ENCODE assay signal across 21 mouse cellular contexts in the genomic region with DNA sequence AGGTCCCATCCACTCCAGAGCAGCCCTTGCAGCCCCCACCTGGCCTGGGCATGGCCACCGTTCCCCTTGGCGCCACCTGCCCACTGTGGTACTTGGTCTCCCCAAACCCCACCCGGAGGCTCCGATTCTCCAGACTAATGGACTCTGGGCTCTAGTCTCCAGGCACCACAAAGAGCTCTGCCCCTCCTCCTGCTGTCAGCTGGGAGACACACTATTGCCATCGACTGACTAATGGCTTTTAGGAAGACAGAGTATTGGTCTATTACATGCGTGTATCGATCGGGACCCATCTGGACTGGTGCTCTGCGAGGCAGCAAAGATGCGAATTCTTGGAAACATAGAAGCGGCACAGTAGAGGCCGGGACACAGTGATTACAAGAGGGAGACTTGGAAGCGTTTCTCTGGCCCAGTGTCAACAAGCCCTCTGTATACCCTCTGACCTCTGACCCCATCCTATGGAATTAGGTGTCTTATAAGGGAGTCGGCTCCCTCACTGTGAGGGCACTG. TPM values are rescaled to one million over a fixed set of nuclear protein-coding genes. Genes with fewer than 3 reads are reported as not detected.
DNase-seq lines count a peak whose midpoint lies in the region; ATAC-seq lines count a peak whose summit lies in the region.
"Had no signal": no experiment of that assay in that cellular context is flagged by ENCODE, and none has a peak within 500 bp of the region (broad histone marks: within the 10 kb centered on the region; RNA-seq: fewer than 3 reads in every experiment).

No protein-coding gene starts in this region.

- H3K36me3 ChIP-seq in forebrain, embryonic 12.5 days (replicated peaks), result no peaks in the 10 kb centered on the region
- no peaks in the 10 kb centered on the region for H3K36me3 ChIP-seq in forebrain, embryonic 13.5 days (ENCODE audit: poor library complexity, severe bottlenecking)
- no peaks in the 10 kb centered on the region for H3K36me3 ChIP-seq in hindbrain, embryonic 14.5 days (replicated peaks; ENCODE audit: control insufficient read depth, insufficient read depth)
- no peaks in the 10 kb centered on the region for H3K36me3 ChIP-seq in neural tube, embryonic 12.5 days
- H3K36me3 ChIP-seq: embryonic facial prominence, embryonic 15.5 days; forebrain, embryonic 15.5 days; heart, embryonic 10.5 days had no signal

- H3K9ac ChIP-seq in forebrain, embryonic 12.5 days, result no peak overlapping the region
- H3K9ac ChIP-seq in forebrain, embryonic 13.5 days, result no peak overlapping the region
- H3K9ac ChIP-seq in hindbrain, embryonic 14.5 days, result no peak overlapping the region
- H3K9ac ChIP-seq in neural tube, embryonic 12.5 days, result 0 out of 2 replicates have a peak overlapping the region, but pooled peaks have one; percentile 13
- H3K9ac ChIP-seq: embryonic facial prominence, embryonic 15.5 days; forebrain, embryonic 15.5 days; lung, embryonic 14.5 days had no signal

- H3K9me3 ChIP-seq in forebrain, embryonic 12.5 days, result no peaks in the 10 kb centered on the region
- no peaks in the 10 kb centered on the region for H3K9me3 ChIP-seq in forebrain, embryonic 13.5 days (replicated peaks)
- no peaks in the 10 kb centered on the region for H3K9me3 ChIP-seq in hindbrain, embryonic 14.5 days (ENCODE audit: control insufficient read depth, low read length)
- no peaks in the 10 kb centered on the region for H3K9me3 ChIP-seq in neural tube, embryonic 12.5 days
- H3K9me3 ChIP-seq: embryonic facial prominence, embryonic 15.5 days; forebrain, embryonic 15.5 days; heart, embryonic 10.5 days had no signal

- WGBS in forebrain, embryonic 12.5 days, result 80% methylated on average over 14 of the region's 14 CpGs
- WGBS in forebrain, embryonic 13.5 days, result 82% methylated on average over 14 of the region's 14 CpGs
- WGBS in hindbrain, embryonic 14.5 days, result 50% methylated on average over 14 of the region's 14 CpGs
- WGBS in neural tube, embryonic 12.5 days, result 58% methylated on average over 14 of the region's 14 CpGs

- H3K27ac ChIP-seq in forebrain, embryonic 12.5 days, result no peak overlapping the region
- H3K27ac ChIP-seq in forebrain, embryonic 13.5 days, result no peak overlapping the region
- peak overlapping the region; percentile 55; the same call in 1 of the 2 replicates for H3K27ac ChIP-seq in hindbrain, embryonic 14.5 days
- peak overlapping the region; percentile 32; the same call in 1 of the 2 replicates for H3K27ac ChIP-seq in neural tube, embryonic 12.5 days
- H3K27ac ChIP-seq: embryonic facial prominence, embryonic 15.5 days; forebrain, embryonic 15.5 days; heart, embryonic 10.5 days; macrophage had no signal

- peaks cover 14% of the 10 kb centered on the region for H3K27me3 ChIP-seq in forebrain, embryonic 12.5 days
- H3K27me3 ChIP-seq in forebrain, embryonic 13.5 days, result peaks cover 5% of the 10 kb centered on the region; the same call in 1 of the 2 replicates
- H3K27me3 ChIP-seq in hindbrain, embryonic 14.5 days (ENCODE audit: control insufficient read depth, insufficient read depth, low read length), result no peaks in the 10 kb centered on the region
- H3K27me3 ChIP-seq in neural tube, embryonic 12.5 days (replicated peaks), result peaks cover 4% of the 10 kb centered on the region; the same call in 1 of the 2 replicates
- H3K27me3 ChIP-seq: forebrain, embryonic 15.5 days had no signal

- peak; percentile 52 for DNase-seq in embryo, embryonic 10.5 days (ENCODE audit: low spot score)
- DNase-seq in hindbrain, embryonic 14.5 days (ENCODE audit: low spot score), result no peak
- no peak for DNase-seq in right cerebral cortex, postnatal 14 days
- DNase-seq in kidney, adult 9 months, result no peak
- no peak for DNase-seq in spleen, adult 12 weeks (ENCODE audit: low spot score)
- DNase-seq: adrenal gland, adult 8-10 months; cerebellum, adult 11-12 months; cerebellum, postnatal 36 days; gastrocnemius, postnatal 36 days; heart, postnatal 14 days; kidney, postnatal 4 days; left cerebral cortex, postnatal 4 days; lung, embryonic 14.5 days had no signal

- H3K4me3 ChIP-seq in forebrain, embryonic 12.5 days (replicated peaks), result no peak overlapping the region
- no peak overlapping the region for H3K4me3 ChIP-seq in forebrain, embryonic 13.5 days
- H3K4me3 ChIP-seq in hindbrain, embryonic 14.5 days (replicated peaks; ENCODE audit: low read length), result no peak overlapping the region
- no peak overlapping the region for H3K4me3 ChIP-seq in neural tube, embryonic 12.5 days
- H3K4me3 ChIP-seq: embryonic facial prominence, embryonic 15.5 days; forebrain, embryonic 15.5 days; heart, embryonic 10.5 days had no signal

- peak; percentile 27; the same call in 1 of the 2 replicates for ATAC-seq in forebrain, embryonic 12.5 days (ENCODE audit: low FRiP score)
- ATAC-seq in forebrain, embryonic 13.5 days, result no peak
- 0 out of 2 replicates have a peak, but pooled peaks have one; percentile 38 for ATAC-seq in hindbrain, embryonic 14.5 days (ENCODE audit: low FRiP score)
- peak; percentile 23; the same call in 1 of the 2 replicates for ATAC-seq in neural tube, embryonic 12.5 days (ENCODE audit: low FRiP score, low read depth)
- ATAC-seq: forebrain, embryonic 15.5 days had no signal

- no peak overlapping the region for H3K4me2 ChIP-seq in forebrain, embryonic 12.5 days
- no peak overlapping the region for H3K4me2 ChIP-seq in forebrain, embryonic 13.5 days
- H3K4me2 ChIP-seq in hindbrain, embryonic 14.5 days (replicated peaks), result no peak overlapping the region
- H3K4me2 ChIP-seq in neural tube, embryonic 12.5 days (replicated peaks), result 0 out of 2 replicates have a peak overlapping the region, but pooled peaks have one; percentile 16
- H3K4me2 ChIP-seq: embryonic facial prominence, embryonic 15.5 days; forebrain, embryonic 15.5 days; liver, embryonic 11.5 days; lung, embryonic 14.5 days had no signal

- H3K4me1 ChIP-seq in forebrain, embryonic 12.5 days, result peaks cover 29% of the 10 kb centered on the region
- peaks cover 34% of the 10 kb centered on the region for H3K4me1 ChIP-seq in forebrain, embryonic 13.5 days
- H3K4me1 ChIP-seq in hindbrain, embryonic 14.5 days (replicated peaks; ENCODE audit: control insufficient read depth, insufficient read depth, low read length), result peaks cover 25% of the 10 kb centered on the region; the same call in 1 of the 2 replicates
- H3K4me1 ChIP-seq in neural tube, embryonic 12.5 days, result peaks cover 40% of the 10 kb centered on the region

RNA-seq across cellular contexts. Expression of gene Shisal1, which starts 49.2 kb away (rescaled TPM):
- 8.7 and 9.2 TPM in 2 replicates for polyA plus RNA-seq in forebrain, embryonic 12.5 days (2016; fragmentation: Nextera tagmentation; extraction: Ambion mirVana)
- 6.1 TPM in 2 replicates for polyA plus RNA-seq in forebrain, embryonic 13.5 days (2015; fragmentation: Nextera tagmentation; extraction: Ambion mirVana)
- polyA plus RNA-seq in hindbrain, embryonic 14.5 days (2014; fragmentation: Nextera tagmentation; extraction: Ambion mirVana), result 13.1 and 15.4 TPM in 2 replicates
- polyA plus RNA-seq in neural tube, embryonic 12.5 days (2016; fragmentation: Nextera tagmentation; extraction: Ambion mirVana), result 7.4 and 9.9 TPM in 2 replicates
- polyA plus RNA-seq: macrophage had no signal

Comparison
In these comparisons a context has a peak if more than half of its experiments do, and no peak if none do; other contexts are left out.
1. H3K27ac ChIP-seq: peak in hindbrain, embryonic 14.5 days (single experiment) and neural tube, embryonic 12.5 days (single experiment); none in forebrain, embryonic 12.5 days (single experiment) and forebrain, embryonic 13.5 days (single experiment).